Mouse (Mus musculus) erythroblast, embryonic 14.5 days (primary cell): ENCODE results near the gene Dph7.

ENCODE experiments used
- GATA1 ChIP-seq: IDR thresholded peaks from 2 replicates; pipeline ENCODE4 v1.6.1; 2012; ENCODE audit warnings: low read length, inconsistent platforms, mixed read lengths
- TAL1 ChIP-seq: IDR thresholded peaks from 3 replicates; pipeline ENCODE4 v1.6.1; 2012; ENCODE audit warnings: low read length, inconsistent platforms, mixed read lengths

GRCm38 (mm10) chr2:24950189-24950535 is 12.0 kb upstream of the Dph7 start:
- no peak for TF ChIP-seq TAL1
- TF ChIP-seq GATA1 = no peak
